Mouse (Mus musculus) testis, adult 2 months (tissue): ENCODE results near the gene Mypn.

Source experiments
- CTCF ChIP-seq: fragments of 200-500 bp; IDR thresholded peaks from 2 replicates; pipeline ENCODE4 v1.5.1; 2012; ENCODE audit warnings: low read depth, mild to moderate bottlenecking, inconsistent platforms, low read length, moderate library complexity; ENCODE audit not compliant: control insufficient read depth, insufficient read depth, insufficient replicate concordance
- POLR2A ChIP-seq: fragments of 200-500 bp; IDR thresholded peaks from 2 replicates; pipeline ENCODE4 v1.6.1; 2012; ENCODE audit warnings: low read depth, mild to moderate bottlenecking, inconsistent platforms, low read length, moderate library complexity; ENCODE audit not compliant: control insufficient read depth

GRCm38 (mm10) chr10:63154226-63154625 is 49.5 kb downstream of the Mypn start:
- no peak for TF ChIP-seq POLR2A
- no peak for TF ChIP-seq CTCF
